Mouse (Mus musculus) liver, postnatal 0 days (tissue): ENCODE data around the gene Rgs11. TPM values are rescaled to one million over a fixed set of nuclear protein-coding genes. Genes with fewer than 3 reads are reported as not detected.

ENCODE experiments used
- ATAC-seq: fragments of 200-750 bp; cut with Nextera tagmentation; 2 replicates; pipeline ENCODE4 v1.8.0; 2017; ENCODE audit warnings: mild to moderate bottlenecking, moderate library complexity
- DNase-seq: peaks from one replicate; pipeline ENCODE4 v3.0.0-alpha.2; 2016
- H3K27ac ChIP-seq: fragments of 300-500 bp; sonication (generic); 2 replicates; pipeline ENCODE4 v1.5.1; 2014; ENCODE audit warnings: antibody characterized with exemption, moderate library complexity, mild to moderate bottlenecking, low read depth
- H3K27me3 ChIP-seq: fragments of 300-500 bp; sonication (generic); 2 replicates; pipeline ENCODE4 v1.6.1; 2014; ENCODE audit warnings: low read length, control low read depth, mixed read lengths; ENCODE audit not compliant: insufficient read depth
- H3K36me3 ChIP-seq: fragments of 300-500 bp; sonication (generic); replicated peaks from 2 replicates; pipeline ENCODE4 v1.6.1; 2014; ENCODE audit warnings: mild to moderate bottlenecking, control low read depth, low read length, moderate library complexity, mixed read lengths; ENCODE audit not compliant: insufficient read depth
- H3K4me1 ChIP-seq: fragments of 300-500 bp; sonication (generic); 2 replicates; pipeline ENCODE4 v1.6.1; 2014; ENCODE audit warnings: antibody characterized with exemption, mild to moderate bottlenecking, control low read depth; ENCODE audit not compliant: insufficient read depth
- H3K4me2 ChIP-seq: fragments of 300-500 bp; sonication (generic); 2 replicates; pipeline ENCODE4 v1.6.1; 2014; ENCODE audit warnings: low read depth, mild to moderate bottlenecking, low read length, moderate library complexity, mixed read lengths
- H3K4me3 ChIP-seq: fragments of 300-500 bp; sonication (generic); 2 replicates; pipeline ENCODE4 v1.5.1; 2014; ENCODE audit warnings: low read depth, low read length
- H3K9ac ChIP-seq: fragments of 300-500 bp; sonication (generic); replicated peaks from 2 replicates; pipeline ENCODE4 v1.6.1; 2014; ENCODE audit warnings: mild to moderate bottlenecking, moderate library complexity
- H3K9me3 ChIP-seq: fragments of 300-500 bp; sonication (generic); 2 replicates; pipeline ENCODE4 v1.6.1; 2016; ENCODE audit warnings: mild to moderate bottlenecking, control low read depth, low read length, mixed read lengths
- CTCF ChIP-seq: sonication (generic); IDR thresholded peaks from 2 replicates; pipeline ENCODE4 v1.5.1; 2016; ENCODE audit warnings: antibody characterized with exemption, low read depth
- EP300 ChIP-seq: IDR thresholded peaks from 2 replicates; pipeline ENCODE4 v1.6.1; 2016; ENCODE audit warnings: antibody characterized with exemption, low read depth, mild to moderate bottlenecking
- WGBS: fragments of 180-500 bp; shearing (Covaris S2); extraction: QIAGEN DNeasy Blood & Tissue Kit; methylation state at CpG from one replicate; pipeline ENCODE4 v1.1.7; 2014; ENCODE audit not compliant: insufficient replicate concordance; 5-methylcytosine and 5-hydroxymethylcytosine counted together
- polyA plus RNA-seq: library from polyadenylated mRNA; unstranded; fragments of >200 nt; fragmentation: Nextera tagmentation; extraction: Ambion mirVana; gene quantifications from 2 replicates; pipeline ENCODE4 v1.2.1, GENCODE M21; 2015

Rgs11 gene
- polyA plus RNA-seq, 1 experiment from 2014 or later, result not detected

DNA sequence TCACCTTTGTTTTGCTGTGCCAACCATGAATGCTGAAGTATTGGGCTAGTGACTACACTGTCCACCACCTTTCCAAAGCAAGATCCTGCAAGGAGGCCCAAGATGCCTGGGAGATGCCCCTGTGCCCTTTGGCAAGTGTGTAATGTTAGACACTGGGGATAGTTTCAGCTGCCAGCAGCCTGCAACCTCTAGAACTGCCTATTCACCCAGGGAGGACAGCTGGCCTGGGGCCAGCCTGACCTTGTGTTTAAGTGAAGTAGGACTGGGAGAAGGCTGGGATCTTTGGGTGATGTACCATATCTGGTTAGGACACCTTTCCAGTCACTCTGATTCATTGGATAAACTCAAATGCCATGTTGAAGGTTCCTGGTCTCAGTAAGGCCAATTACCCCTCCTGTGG lies 753 bp upstream of the Rgs11 start:
- H3K4me1 ChIP-seq, result peaks cover 26% of the 10 kb centered on the region
- TF ChIP-seq EP300, result no peak
- no peak for TF ChIP-seq CTCF
- H3K9me3 ChIP-seq, result no peaks in the 10 kb centered on the region
- no peak overlapping the region for H3K9ac ChIP-seq
- DNase-seq (no peak), ATAC-seq (no peak)
- no peak overlapping the region for H3K27ac ChIP-seq
- H3K36me3 ChIP-seq, result peaks cover 2% of the 10 kb centered on the region
- H3K27me3 ChIP-seq, result peaks cover 44% of the 10 kb centered on the region
- no peak overlapping the region for H3K4me3 ChIP-seq
- no peak overlapping the region for H3K4me2 ChIP-seq

DNA sequence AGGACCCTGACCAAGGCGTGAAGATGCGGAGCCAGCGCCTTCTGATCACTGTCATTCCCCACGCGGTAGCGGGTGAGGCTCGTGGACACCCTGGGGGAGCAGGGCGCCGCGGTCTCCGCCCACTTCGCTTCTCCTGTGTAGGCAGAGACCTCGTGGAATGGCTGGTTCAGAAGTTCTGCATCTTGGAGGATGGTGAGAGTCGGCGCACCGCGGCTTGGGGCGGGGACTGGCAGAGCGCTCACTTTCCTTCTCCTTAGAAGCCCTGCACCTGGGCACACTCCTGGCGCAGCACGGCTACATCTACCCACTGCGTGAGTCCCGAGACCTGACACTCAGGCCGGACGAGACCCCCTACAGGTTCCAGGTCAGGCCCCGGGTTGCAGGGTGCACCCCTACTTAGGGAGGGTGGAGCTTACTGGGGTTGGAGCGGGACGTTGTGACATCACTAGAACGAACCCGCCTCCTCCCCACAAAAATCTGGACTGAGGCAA lies 615 bp downstream of the Rgs11 start:
- DNase-seq (no peak), ATAC-seq (no peak)
- H3K27ac ChIP-seq, result no peak overlapping the region
- peak overlapping the region; percentile 83 for H3K4me2 ChIP-seq
- H3K4me1 ChIP-seq, result peaks cover 26% of the 10 kb centered on the region
- H3K9ac ChIP-seq, result peak overlapping the region; percentile 26; the same call in 1 of the 2 replicates
- no peaks in the 10 kb centered on the region; the same call in 1 of the 2 replicates for H3K36me3 ChIP-seq
- H3K4me3 ChIP-seq, result peak overlapping the region; percentile 49
- H3K9me3 ChIP-seq, result no peaks in the 10 kb centered on the region
- no peak for TF ChIP-seq CTCF
- 2% methylated on average over 30 of the region's 30 CpGs for WGBS
- peaks cover 44% of the 10 kb centered on the region for H3K27me3 ChIP-seq

DNA sequence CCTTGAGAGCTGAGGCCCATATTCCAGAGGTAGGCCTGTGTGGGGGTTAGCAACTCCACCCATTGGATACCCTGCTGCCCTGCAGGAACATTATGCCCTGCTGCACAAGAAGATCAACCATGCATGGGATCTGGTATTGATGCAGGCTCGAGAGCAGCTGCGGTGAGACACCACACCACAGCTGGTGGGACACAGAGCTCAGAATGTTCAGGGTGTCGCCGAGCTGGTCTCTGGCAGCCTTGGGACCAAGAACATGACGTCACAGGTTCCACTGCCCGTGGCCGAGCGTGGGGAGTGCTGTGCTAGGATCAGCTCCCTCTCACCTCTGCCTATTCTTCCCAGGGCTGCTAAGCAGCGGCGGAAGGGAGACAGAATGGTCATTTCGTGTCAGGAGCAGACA lies 2.0 kb downstream of the Rgs11 start:
- ATAC-seq (no peak), DNase-seq (no peak)
- H3K36me3 ChIP-seq, result no peaks in the 10 kb centered on the region

DNA sequence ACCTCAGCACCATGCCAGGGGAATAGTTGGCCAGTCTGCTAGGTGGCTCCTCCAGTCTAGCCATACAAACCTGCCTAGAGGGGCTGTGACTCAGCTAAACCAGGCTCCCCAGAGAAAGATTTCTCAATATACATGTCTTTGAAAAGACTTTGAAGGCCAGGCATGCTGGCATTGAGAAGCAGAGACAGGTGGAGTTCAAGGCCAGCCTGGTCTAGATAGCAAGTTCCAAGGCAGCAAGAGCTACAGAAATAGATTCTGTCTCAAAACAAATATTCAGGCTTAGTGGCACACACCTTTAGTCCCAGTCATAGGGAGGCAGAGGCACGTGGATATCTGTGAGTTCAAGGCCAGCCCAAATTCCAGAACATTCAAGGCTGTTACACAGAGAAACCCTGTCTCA lies 3.6 kb downstream of the Rgs11 start:
- Histone ChIP-seq H3K9ac (no peak overlapping the region), H3K4me2 (no peak overlapping the region), H3K9me3 (no peaks in the 10 kb centered on the region), H3K36me3 (no peaks in the 10 kb centered on the region), H3K4me1 (peaks cover 17% of the 10 kb centered on the region), H3K27me3 (peaks cover 29% of the 10 kb centered on the region), H3K4me3 (no peak overlapping the region), H3K27ac (no peak overlapping the region)
- WGBS, result 32% methylated on average over 1 of the region's 1 CpGs
- DNase-seq (no peak), ATAC-seq (no peak)
- TF ChIP-seq EP300 (no peak), CTCF (no peak)

More for the DNA sequence above, 2.0 kb downstream of the Rgs11 start:
- no peak overlapping the region for H3K4me2 ChIP-seq
- H3K4me3 ChIP-seq, result no peak overlapping the region
- no peak for TF ChIP-seq EP300
- no peak for TF ChIP-seq CTCF
- peaks cover 26% of the 10 kb centered on the region for H3K4me1 ChIP-seq
- peaks cover 43% of the 10 kb centered on the region for H3K27me3 ChIP-seq
- 40% methylated on average over 11 of the region's 11 CpGs for WGBS
- no peak overlapping the region for H3K27ac ChIP-seq
- no peak overlapping the region for H3K9ac ChIP-seq
- H3K9me3 ChIP-seq, result no peaks in the 10 kb centered on the region

DNA sequence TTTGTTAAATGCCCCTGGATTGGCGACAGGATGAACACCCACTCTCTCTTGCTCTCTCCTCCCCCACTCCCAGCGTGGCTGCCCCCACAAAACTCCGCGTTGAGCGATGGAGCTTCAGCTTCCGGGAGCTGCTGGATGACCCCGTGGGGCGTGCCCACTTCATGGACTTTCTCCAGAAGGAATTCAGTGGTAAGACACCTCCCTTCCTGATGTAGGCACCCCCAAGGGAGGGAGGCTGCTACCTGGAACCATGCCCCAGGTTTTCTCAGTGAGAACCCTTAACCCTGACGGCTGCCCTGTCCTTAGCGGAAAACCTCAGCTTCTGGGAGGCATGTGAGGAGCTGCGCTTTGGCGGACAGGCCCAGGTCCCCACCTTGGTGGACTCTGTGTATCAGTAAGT lies 4.9 kb downstream of the Rgs11 start, which contains the start of gene Arhgdig:
TSS of gene Arhgdig (minus strand) at position 101 of the 400 bp plus-strand sequence.
- ATAC-seq (no peak), DNase-seq (no peak)
- H3K4me3 ChIP-seq, result no peak within 1 kb of the TSS
- 83% methylated on average over 12 of the region's 12 CpGs for WGBS
- H3K27me3 ChIP-seq, result peaks cover 16% of the 10 kb centered on the region
- H3K9me3 ChIP-seq, result no peaks in the 10 kb centered on the region
- H3K4me1 ChIP-seq, result peaks cover 9% of the 10 kb centered on the region
- H3K27ac ChIP-seq, result no peak within 1 kb of the TSS
- H3K4me2 ChIP-seq, result no peak within 1 kb of the TSS
- TF ChIP-seq EP300 (no peak), CTCF (no peak)
- H3K36me3 ChIP-seq, result 0 out of 2 replicates have a peak, but pooled peaks cover 2% of the 10 kb centered on the region
- no peak within 1 kb of the TSS for H3K9ac ChIP-seq

DNA sequence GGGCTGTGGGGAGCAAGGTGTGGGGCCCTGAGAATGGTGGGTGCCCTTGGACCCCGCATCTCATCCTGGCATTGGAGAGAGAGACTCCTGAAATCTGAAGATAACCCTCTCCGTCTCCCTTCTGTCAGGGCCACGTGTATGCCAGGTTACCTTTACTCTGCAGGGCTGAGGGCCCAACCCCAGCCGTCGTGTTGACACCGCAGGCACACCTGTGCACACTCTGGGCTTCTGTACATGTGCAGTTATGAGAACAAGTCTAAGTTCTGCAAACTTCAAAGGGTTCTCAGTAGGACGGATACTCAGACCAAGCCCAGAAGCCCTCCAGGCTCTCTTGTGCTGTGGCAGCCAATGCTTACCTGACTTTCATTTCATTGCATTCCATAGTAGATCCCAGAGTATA lies 9.5 kb downstream of the Rgs11 start:
- Histone ChIP-seq H3K4me1 (no peaks in the 10 kb centered on the region), H3K27me3 (no peaks in the 10 kb centered on the region), H3K4me3 (no peak overlapping the region), H3K36me3 (0 out of 2 replicates have a peak, but pooled peaks cover 4% of the 10 kb centered on the region), H3K4me2 (no peak overlapping the region), H3K27ac (no peak overlapping the region), H3K9me3 (no peaks in the 10 kb centered on the region), H3K9ac (no peak overlapping the region)
- WGBS, result 84% methylated on average over 7 of the region's 7 CpGs
- TF ChIP-seq EP300, result no peak
- no peak for TF ChIP-seq CTCF
- ATAC-seq (no peak), DNase-seq (no peak)

DNA sequence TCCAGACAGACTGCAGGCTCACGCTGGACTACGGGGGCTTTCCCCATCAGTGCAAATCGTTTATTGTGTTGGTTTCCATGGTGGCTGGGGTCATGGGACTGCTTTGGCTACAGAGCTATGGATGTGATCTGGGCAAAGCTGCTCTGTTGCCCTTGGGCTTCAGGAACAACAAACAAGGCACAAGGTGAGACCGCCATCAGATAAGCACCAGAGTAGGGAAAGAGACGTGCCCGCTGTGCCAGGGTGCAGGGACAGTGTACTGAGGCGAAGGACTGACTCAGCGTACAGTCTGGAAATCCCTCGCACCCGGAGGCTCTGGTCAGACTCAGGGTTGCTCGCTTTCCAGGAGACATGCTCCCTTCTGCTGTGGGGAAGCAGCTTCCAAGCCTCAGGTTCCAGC lies 9.9 kb downstream of the Rgs11 start:
- H3K4me1 ChIP-seq, result no peaks in the 10 kb centered on the region
- 78% methylated on average over 11 of the region's 11 CpGs for WGBS
- H3K4me3 ChIP-seq, result no peak overlapping the region
- ATAC-seq (no peak), DNase-seq (no peak)
- no peaks in the 10 kb centered on the region for H3K9me3 ChIP-seq
- no peak overlapping the region for H3K4me2 ChIP-seq
- no peaks in the 10 kb centered on the region for H3K27me3 ChIP-seq
- no peak for TF ChIP-seq CTCF
- no peak for TF ChIP-seq EP300
- 0 out of 2 replicates have a peak, but pooled peaks cover 4% of the 10 kb centered on the region for H3K36me3 ChIP-seq
- no peak overlapping the region for H3K27ac ChIP-seq
- no peak overlapping the region for H3K9ac ChIP-seq
